ENCODE assay signal across 8 mouse cellular contexts in the genomic region with DNA sequence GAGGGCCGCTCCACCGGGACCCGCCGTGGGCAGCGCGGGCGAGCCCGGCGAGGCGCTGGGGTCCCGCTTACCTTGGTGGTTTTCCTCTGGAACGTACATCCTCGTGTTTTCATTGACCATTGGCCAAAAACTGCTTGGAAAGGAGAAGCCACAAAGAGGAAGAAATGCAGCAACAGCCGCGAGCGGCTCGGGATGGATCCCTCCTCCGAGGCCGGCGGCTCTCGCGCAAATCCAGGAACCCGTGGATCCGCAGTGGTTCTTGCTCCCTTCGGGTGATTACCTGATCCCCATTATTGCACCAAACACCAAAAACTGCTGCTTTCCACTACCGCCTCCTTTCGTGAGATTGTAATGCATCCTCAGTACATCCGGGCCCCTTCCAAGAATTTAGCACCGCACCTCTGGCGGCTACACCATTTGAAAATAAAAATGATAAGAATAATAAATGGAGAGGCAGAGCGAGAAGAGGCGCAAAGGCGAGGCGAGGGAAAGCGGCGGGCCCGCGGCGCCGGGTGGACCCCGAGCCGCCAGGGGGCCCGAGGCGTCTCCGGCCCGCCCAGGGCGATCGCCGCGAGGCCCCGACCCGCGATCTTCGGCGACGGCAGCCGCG.
DNase-seq lines count a peak whose midpoint lies in the region; ATAC-seq and TF ChIP-seq lines count a peak whose summit lies in the region.

No protein-coding gene starts in this region.

- peaks cover 28% of the 10 kb centered on the region for H3K27me3 ChIP-seq in hindbrain, embryonic 11.5 days (ENCODE audit: control insufficient read depth, insufficient read depth, low read length)
- peaks cover 90% of the 10 kb centered on the region for H3K27me3 ChIP-seq in liver, embryonic 13.5 days
- H3K27me3 ChIP-seq in small intestine, adult 2 months (ENCODE audit: control insufficient read depth, insufficient read depth, low read length) = peaks cover 28% of the 10 kb centered on the region

- peak overlapping the region; percentile 81 for H3K9ac ChIP-seq in hindbrain, embryonic 11.5 days (ENCODE audit: low read depth, low read length)
- H3K9ac ChIP-seq in liver, embryonic 13.5 days = peak overlapping the region; percentile 22; the same call in 1 of the 2 replicates

- peak; percentile 32 for DNase-seq in layer of hippocampus, adult 11-12 months (ENCODE audit: low spot score)
- no peak for DNase-seq in layer of hippocampus, adult 9-10 months (ENCODE audit: low spot score)
- DNase-seq in R1 (ENCODE audit: low read depth, low spot score) = peak; percentile 38
- peak; percentile 13 for DNase-seq in embryo, embryonic 11.5 days (ENCODE audit: low read depth, low spot score)
- DNase-seq in hindbrain, embryonic 11.5 days (ENCODE audit: low spot score) = peak; percentile 65
- no peak for DNase-seq in liver, embryonic 13.5 days
- DNase-seq in thymus, postnatal 36 days = no peak

- ATAC-seq in hindbrain, embryonic 11.5 days (ENCODE audit: low FRiP score) = no peak; the same call in 1 of the 2 replicates
- no peak for ATAC-seq in liver, embryonic 13.5 days (ENCODE audit: low read depth)

- H3K27ac ChIP-seq in hindbrain, embryonic 11.5 days (ENCODE audit: low read depth, low read length) = peak overlapping the region; percentile 82
- no peak overlapping the region for H3K27ac ChIP-seq in liver, embryonic 13.5 days
- peak overlapping the region; percentile 49; the same call in 1 of the 2 replicates for H3K27ac ChIP-seq in small intestine, adult 2 months (ENCODE audit: insufficient read depth, low read depth, low read length)

- peak overlapping the region; percentile 63 for H3K4me3 ChIP-seq in hindbrain, embryonic 11.5 days (ENCODE audit: low read depth, low read length)
- H3K4me3 ChIP-seq in liver, embryonic 13.5 days (replicated peaks) = peak overlapping the region; percentile 60
- H3K4me3 ChIP-seq in small intestine, adult 2 months (ENCODE audit: low read depth, low read length) = peak overlapping the region; percentile 70

- WGBS in hindbrain, embryonic 11.5 days = under 1% methylated on average over 58 of the region's 58 CpGs
- under 1% methylated on average over 43 of the region's 58 CpGs for WGBS in liver, embryonic 13.5 days (ENCODE audit: insufficient replicate concordance)
- under 1% methylated on average over 58 of the region's 58 CpGs for WGBS in small intestine, adult 2 months

- H3K4me2 ChIP-seq in hindbrain, embryonic 11.5 days (replicated peaks; ENCODE audit: low read depth, low read length) = peak overlapping the region; percentile 98
- H3K4me2 ChIP-seq in liver, embryonic 13.5 days = peak overlapping the region; percentile 76

- no peaks in the 10 kb centered on the region for H3K9me3 ChIP-seq in hindbrain, embryonic 11.5 days (ENCODE audit: control insufficient read depth, low read length)
- no peaks in the 10 kb centered on the region for H3K9me3 ChIP-seq in liver, embryonic 13.5 days (replicated peaks)

- no peaks in the 10 kb centered on the region for H3K36me3 ChIP-seq in hindbrain, embryonic 11.5 days (ENCODE audit: control insufficient read depth, insufficient read depth, low read length)
- H3K36me3 ChIP-seq in liver, embryonic 13.5 days = no peaks in the 10 kb centered on the region
- H3K36me3 ChIP-seq in small intestine, adult 2 months (ENCODE audit: control insufficient read depth, insufficient read depth, low read length) = no peaks in the 10 kb centered on the region

- no peaks in the 10 kb centered on the region for H3K4me1 ChIP-seq in hindbrain, embryonic 11.5 days (replicated peaks; ENCODE audit: control insufficient read depth, insufficient read depth, low read length)
- H3K4me1 ChIP-seq in liver, embryonic 13.5 days (replicated peaks) = peaks cover 16% of the 10 kb centered on the region
- H3K4me1 ChIP-seq in small intestine, adult 2 months (ENCODE audit: control insufficient read depth, insufficient read depth, insufficient read length, low read length) = peaks cover 4% of the 10 kb centered on the region

- no peak for TF ChIP-seq CTCF in small intestine, adult 2 months (IDR thresholded peaks at IDR 0.05; ENCODE audit: extremely low read depth, insufficient read length, insufficient replicate concordance, low read depth, low read length)

- TF ChIP-seq POLR2A in small intestine, adult 2 months (IDR thresholded peaks at IDR 0.05; ENCODE audit: low read depth, low read length) = no peak

Comparison
In these comparisons a context has a peak if more than half of its experiments do, and no peak if none do; other contexts are left out.
1. DNase-seq: peak in layer of hippocampus, adult 11-12 months (single experiment), R1 (single experiment), embryo, embryonic 11.5 days (single experiment) and hindbrain, embryonic 11.5 days (single experiment); none in layer of hippocampus, adult 9-10 months (single experiment), liver, embryonic 13.5 days (single experiment) and thymus, postnatal 36 days (0 of 2).
2. Peak in every context shown above with its lines, with median percentiles within 50 percentile points of each other: H3K4me3 ChIP-seq.